24 mouse cellular contexts compared by ENCODE assay signal in the genomic region with DNA sequence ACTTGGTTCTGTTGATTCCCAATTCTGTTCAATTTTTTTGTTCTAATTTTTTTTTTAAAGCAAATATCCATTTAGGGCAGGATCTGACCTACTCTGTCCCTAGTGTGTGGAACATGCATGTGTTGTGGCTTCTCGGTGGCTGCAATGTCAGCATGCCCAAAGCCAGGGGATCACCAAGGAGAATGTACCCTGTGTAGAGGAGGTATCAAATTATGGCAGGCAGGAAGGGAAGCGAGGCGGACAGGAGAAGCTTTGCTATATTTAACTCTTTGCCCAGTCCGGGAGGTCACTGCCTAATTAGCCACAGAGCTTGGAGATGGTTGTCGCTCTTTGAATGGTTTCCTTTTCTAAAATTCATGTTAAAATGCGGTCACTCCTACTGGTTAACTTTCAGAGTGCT.
"Had no signal": no experiment of that assay in that cellular context is flagged by ENCODE, and none has a peak within 500 bp of the region (broad histone marks: within the 10 kb centered on the region; RNA-seq: fewer than 3 reads in every experiment).

No protein-coding gene starts in this region.

- H3K4me2 ChIP-seq: limb, embryonic 12.5 days; liver, embryonic 12.5 days; liver, embryonic 15.5 days; lung, embryonic 15.5 days; midbrain, embryonic 13.5 days; neural tube, embryonic 13.5 days had no signal

- H3K27me3 ChIP-seq: limb, embryonic 12.5 days; liver, embryonic 15.5 days; lung, embryonic 15.5 days; midbrain, embryonic 13.5 days; neural tube, embryonic 13.5 days had no signal

- H3K27ac ChIP-seq: layer of hippocampus, adult 2 months; left cerebral cortex, adult 2 months; limb, embryonic 12.5 days; liver, embryonic 12.5 days; liver, embryonic 15.5 days; lung, embryonic 15.5 days; midbrain, embryonic 10.5 days; midbrain, embryonic 13.5 days; neural tube, embryonic 13.5 days had no signal

- ATAC-seq: liver, embryonic 12.5 days; midbrain, embryonic 13.5 days; midbrain, embryonic 16.5 days had no signal

- H3K9me3 ChIP-seq: limb, embryonic 12.5 days; liver, embryonic 12.5 days; liver, embryonic 15.5 days; lung, embryonic 15.5 days; midbrain, embryonic 10.5 days; midbrain, embryonic 13.5 days; neural tube, embryonic 13.5 days had no signal

- H3K4me1 ChIP-seq: liver, embryonic 12.5 days; liver, embryonic 15.5 days; lung, embryonic 15.5 days; midbrain, embryonic 10.5 days; midbrain, embryonic 13.5 days; neural tube, embryonic 13.5 days had no signal

- DNase-seq: kidney, adult 18-20 months; kidney, adult 9 months; kidney, postnatal 14 days; layer of hippocampus, postnatal 36 days; liver; lung, adult 18-20 months; lung, postnatal 10 days; lung, postnatal 36 days; retina, postnatal 1 day; right cerebral cortex, postnatal 25 days; thymus, adult 18-20 months; thymus, postnatal 36 days had no signal

- H3K36me3 ChIP-seq: limb, embryonic 12.5 days; liver, embryonic 12.5 days; liver, embryonic 15.5 days; lung, embryonic 15.5 days; midbrain, embryonic 10.5 days; midbrain, embryonic 13.5 days had no signal

- H3K4me3 ChIP-seq: layer of hippocampus, adult 2 months; left cerebral cortex, adult 2 months; limb, embryonic 12.5 days; liver, embryonic 12.5 days; liver, embryonic 15.5 days; lung, embryonic 15.5 days; megakaryocyte, embryonic 14.5 days; midbrain, embryonic 10.5 days; midbrain, embryonic 13.5 days; myocyte; neural tube, embryonic 13.5 days had no signal

- H3K9ac ChIP-seq: limb, embryonic 12.5 days; liver, embryonic 12.5 days; liver, embryonic 15.5 days; lung, embryonic 15.5 days; midbrain, embryonic 13.5 days; neural tube, embryonic 13.5 days had no signal
